Mouse (Mus musculus) thymus, adult 2 months (tissue): ENCODE measurements at regions not wholly inside any gene's neighbourhood (a gene's known extent, or its start where the extent isn't known, plus 50 kb on each side); places are given as distances from the start of the nearest gene placed in this dataset.

Experiments
- DNase-seq: peaks from one replicate; pipeline ENCODE4 v3.0.0; 2021
- H3K27ac ChIP-seq: fragments of 200-500 bp; 2 replicates; pipeline ENCODE4 v1.5.1; 2012; ENCODE audit warnings: low read length, control low read depth; ENCODE audit not compliant: control insufficient read depth, insufficient read depth
- H3K27me3 ChIP-seq: fragments of 200-500 bp; 2 replicates; pipeline ENCODE4 v1.6.1; 2012; ENCODE audit warnings: mild to moderate bottlenecking, low read length, moderate library complexity, mixed read lengths; ENCODE audit not compliant: control insufficient read depth, insufficient read depth
- H3K36me3 ChIP-seq: fragments of 200-500 bp; 2 replicates; pipeline ENCODE4 v1.6.1; 2012; ENCODE audit warnings: mild to moderate bottlenecking, low read length, moderate library complexity; ENCODE audit not compliant: control insufficient read depth, insufficient read depth
- H3K4me1 ChIP-seq: fragments of 200-500 bp; replicated peaks from 2 replicates; pipeline ENCODE4 v1.6.1; 2012; ENCODE audit warnings: low read length; ENCODE audit not compliant: control insufficient read depth, insufficient read depth
- H3K4me3 ChIP-seq: fragments of 200-500 bp; 2 replicates; pipeline ENCODE4 v1.5.1; 2012; ENCODE audit warnings: mild to moderate bottlenecking, low read length, control low read depth, moderate library complexity; ENCODE audit not compliant: control insufficient read depth, insufficient read depth
- CTCF ChIP-seq: fragments of 200-500 bp; IDR thresholded peaks from 2 replicates; pipeline ENCODE4 v1.5.1; 2012; ENCODE audit warnings: mild to moderate bottlenecking, control low read depth, low read length, moderate library complexity, borderline replicate concordance; ENCODE audit not compliant: control insufficient read depth, poor library complexity, insufficient read depth; ENCODE audit errors: extremely low read depth
- POLR2A ChIP-seq: fragments of 200-500 bp; IDR thresholded peaks from 2 replicates; pipeline ENCODE4 v1.6.1; 2012; ENCODE audit warnings: mild to moderate bottlenecking, low read length, control low read depth, moderate library complexity; ENCODE audit not compliant: control insufficient read depth, poor library complexity, insufficient read depth; ENCODE audit errors: extremely low read depth
- WGBS: fragments of 180-500 bp; shearing (Covaris S2); methylation state at CpG from one replicate; pipeline ENCODE4 v1.1.7; 2018; 5-methylcytosine and 5-hydroxymethylcytosine counted together

DNA sequence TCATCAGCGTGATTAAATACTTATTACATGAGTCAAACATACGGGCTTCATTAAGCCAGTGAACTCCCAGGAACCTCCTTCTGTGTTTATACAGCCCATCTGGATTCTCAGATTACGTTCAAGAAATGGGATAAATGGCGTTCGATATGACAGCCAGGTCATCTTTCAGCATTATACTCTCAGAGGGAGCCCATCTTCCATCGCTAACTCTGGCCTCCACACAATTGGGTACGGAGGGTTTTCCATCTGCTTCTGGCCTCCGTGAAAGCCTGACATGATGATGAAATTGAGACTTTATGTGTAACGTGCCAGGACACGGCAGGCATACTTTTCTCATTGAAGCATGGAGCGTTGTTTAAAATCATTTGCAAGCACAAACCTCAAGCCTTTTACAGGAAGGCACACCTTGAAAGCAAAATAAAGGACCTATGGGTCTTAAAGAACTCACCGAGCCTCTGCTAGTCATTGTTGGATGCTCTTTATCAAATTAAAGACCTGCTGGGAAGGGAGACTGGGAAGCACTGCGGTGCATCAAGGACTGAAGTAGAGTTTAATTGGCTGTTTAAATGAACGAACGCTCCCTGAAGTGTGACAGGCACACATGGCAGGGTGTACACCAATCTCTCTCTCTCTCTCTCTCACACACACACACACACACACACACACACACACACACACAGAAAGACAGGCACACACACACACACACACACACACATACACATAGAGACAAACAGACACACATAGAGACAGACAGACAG, 127.0 kb downstream of the Slc38a6 start:
- no peak overlapping the region for H3K27ac ChIP-seq
- TF ChIP-seq POLR2A = no peak
- TF ChIP-seq CTCF = no peak

GRCm38 (mm10) chr12:73412500-73412899, 125.9 kb downstream of the Slc38a6 start:
- no peak for TF ChIP-seq CTCF
- TF ChIP-seq POLR2A = no peak
- H3K4me1 ChIP-seq = peaks cover 29% of the 10 kb centered on the region
- no peaks in the 10 kb centered on the region for H3K36me3 ChIP-seq
- no peak for DNase-seq
- H3K27ac ChIP-seq = no peak overlapping the region
- no peaks in the 10 kb centered on the region for H3K27me3 ChIP-seq
- WGBS = 99% methylated on average over 4 of the region's 4 CpGs
- no peak overlapping the region for H3K4me3 ChIP-seq

More for the DNA sequence above, 127.0 kb downstream of the Slc38a6 start:
- 92% methylated on average over 15 of the region's 15 CpGs for WGBS
- DNase-seq = no peak
- H3K27me3 ChIP-seq = no peaks in the 10 kb centered on the region
- H3K36me3 ChIP-seq = no peaks in the 10 kb centered on the region
- H3K4me1 ChIP-seq = peaks cover 27% of the 10 kb centered on the region
- no peak overlapping the region for H3K4me3 ChIP-seq

DNA sequence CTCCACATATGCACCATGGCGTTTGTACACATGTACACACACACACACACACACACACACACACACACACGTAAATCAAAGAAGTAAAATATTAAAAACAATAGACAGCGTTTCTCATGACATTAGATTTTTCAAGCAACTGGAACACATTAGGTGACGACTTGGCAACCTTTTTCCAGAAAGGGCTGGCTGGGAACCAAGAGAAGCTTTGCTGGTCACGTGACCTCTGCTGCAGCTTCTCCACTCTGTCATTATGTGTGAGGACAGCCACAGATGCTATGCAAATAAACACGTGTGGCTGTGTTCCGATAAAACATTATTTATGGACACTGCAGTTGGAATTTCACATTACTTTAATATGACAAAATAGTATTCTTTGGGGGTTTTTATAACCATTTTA, 124.3 kb downstream of the Slc38a6 start:
- H3K4me3 ChIP-seq = no peak overlapping the region
- no peak for DNase-seq
- peaks cover 23% of the 10 kb centered on the region for H3K4me1 ChIP-seq
- TF ChIP-seq CTCF (no peak), POLR2A (no peak)
- WGBS = 74% methylated on average over 7 of the region's 7 CpGs
- no peaks in the 10 kb centered on the region for H3K36me3 ChIP-seq
- no peak overlapping the region for H3K27ac ChIP-seq
- H3K27me3 ChIP-seq = no peaks in the 10 kb centered on the region

DNA sequence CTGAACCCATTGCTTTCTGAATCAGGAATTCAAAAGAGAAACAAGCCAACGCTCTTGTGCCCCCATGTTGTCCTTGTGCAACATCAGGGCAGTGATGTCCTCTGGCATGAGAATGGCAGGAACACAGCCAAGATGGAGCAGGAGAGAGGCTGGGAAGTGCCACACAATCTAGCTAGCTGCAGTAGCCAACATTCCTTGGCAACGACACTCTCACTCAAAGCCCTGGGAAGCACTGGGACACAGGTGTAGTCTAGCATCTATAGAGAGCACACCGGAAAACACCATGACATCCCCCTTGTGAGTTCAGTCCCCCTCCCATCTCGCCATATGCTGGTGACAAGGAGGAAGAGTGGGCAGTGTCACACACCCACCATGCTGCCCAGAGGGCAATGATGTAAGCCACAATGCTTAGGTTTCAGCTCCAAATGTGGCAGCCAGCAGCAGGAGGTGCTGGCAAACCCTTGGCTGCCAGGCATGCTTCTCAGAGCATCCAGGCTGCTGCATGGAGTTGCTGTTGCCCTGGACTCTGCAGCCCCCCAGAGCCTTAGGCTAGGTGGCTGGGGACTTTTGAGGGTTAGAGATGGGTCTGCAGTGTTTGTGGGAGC, 123.0 kb downstream of the Slc38a6 start:
- Histone ChIP-seq H3K4me1 (peaks cover 34% of the 10 kb centered on the region), H3K27me3 (no peaks in the 10 kb centered on the region), H3K27ac (no peak overlapping the region), H3K4me3 (no peak overlapping the region), H3K36me3 (no peaks in the 10 kb centered on the region)
- no peak for DNase-seq
- WGBS = 94% methylated on average over 4 of the region's 4 CpGs
- TF ChIP-seq CTCF (no peak), POLR2A (no peak)

GRCm38 (mm10) chr12:73408614-73409013, 122.0 kb downstream of the Slc38a6 start:
- no peak for TF ChIP-seq CTCF
- TF ChIP-seq POLR2A = no peak
- H3K27ac ChIP-seq = no peak overlapping the region
- no peak for DNase-seq
- H3K4me3 ChIP-seq = no peak overlapping the region
- H3K4me1 ChIP-seq = peaks cover 41% of the 10 kb centered on the region
- 88% methylated on average over 7 of the region's 7 CpGs for WGBS
- H3K27me3 ChIP-seq = no peaks in the 10 kb centered on the region
- no peaks in the 10 kb centered on the region for H3K36me3 ChIP-seq

GRCm38 (mm10) chr12:73408165-73408564, 121.6 kb downstream of the Slc38a6 start:
- Histone ChIP-seq H3K27ac (no peak overlapping the region), H3K4me1 (peaks cover 45% of the 10 kb centered on the region), H3K27me3 (no peaks in the 10 kb centered on the region), H3K4me3 (no peak overlapping the region), H3K36me3 (no peaks in the 10 kb centered on the region)
- WGBS = 79% methylated on average over 11 of the region's 11 CpGs
- TF ChIP-seq CTCF (no peak), POLR2A (no peak)
- no peak for DNase-seq
